Mouse (Mus musculus) neutrophil, adult 83 days (primary cell): Measurements from ENCODE around the gene Krt81. TPM values are rescaled to one million over a fixed set of nuclear protein-coding genes. Genes with fewer than 3 reads are reported as not detected.

Experiments
- total RNA-seq, 2 experiments: library from RNA; stranded (reverse); gene quantifications; one replicate each; pipeline ENCODE4 v1.2.4; 2023

Gene Krt81
- 1 to 10 TPM in 1 of 2 experiments, under 1 TPM in 1; 0.75 to 1.9 TPM for total RNA-seq

GRCm38 (mm10) chr15:101463651-101464050 lies at the start of gene Krt81:
Krt81 (minus strand) TSS chr15:101463751.

DNA sequence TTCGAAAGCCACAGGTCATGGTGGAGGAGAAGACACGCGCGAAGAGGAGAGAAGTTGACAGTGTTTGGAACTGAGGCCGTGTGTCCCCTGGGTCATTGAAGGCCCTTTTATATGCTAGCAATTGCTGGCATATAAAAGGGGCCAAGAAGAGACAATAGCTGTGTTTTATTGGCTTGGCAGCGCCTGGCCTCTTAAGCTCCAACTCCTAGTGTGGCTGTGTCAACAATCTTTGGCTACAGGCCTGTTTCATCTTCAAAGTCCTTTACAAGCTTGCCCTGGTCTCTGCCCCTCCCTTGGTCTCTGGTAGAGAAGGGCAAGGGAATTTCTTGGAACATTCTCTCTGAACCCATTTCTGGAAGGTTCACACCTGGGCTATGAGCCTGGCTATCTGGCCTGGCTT lies 27.9 kb upstream of the Krt81 start, which contains the start of gene Krt83:
TSS of gene Krt83 (minus strand) at position 82 of the 400 bp plus-strand sequence.

GRCm38 (mm10) chr15:101472952-101473528 lies 9.5 kb upstream of the Krt81 start, which contains the start of gene Krt86:
Krt86 (plus strand) TSS chr15:101473478.

GRCm38 (mm10) chr15:101447444-101447843 lies 16.1 kb downstream of the Krt81 start, which contains the start of gene Krt88:
Krt88 (plus strand) TSS chr15:101447744.

DNA sequence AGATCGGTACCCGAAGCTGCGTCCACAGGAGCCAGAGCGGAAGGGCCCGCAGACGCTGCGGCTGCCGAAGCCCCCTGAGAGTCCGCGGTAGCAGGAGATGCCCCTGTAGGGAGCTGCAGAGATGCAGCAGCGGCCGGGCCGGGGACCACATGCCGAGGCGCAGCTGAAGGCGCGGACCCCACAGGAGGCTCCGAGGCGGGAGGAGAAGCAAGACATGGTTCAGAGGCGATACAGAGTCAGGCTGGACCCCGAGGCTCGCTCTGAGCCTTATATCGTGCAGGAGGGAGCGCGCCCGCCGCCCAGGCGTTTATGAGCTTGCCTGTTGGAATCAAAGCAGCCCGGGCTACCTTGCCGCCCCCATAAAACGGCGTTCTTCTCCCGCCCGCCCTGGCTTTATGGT lies 25.0 kb downstream of the Krt81 start, which contains the start of gene Krt87:
TSS of gene Krt87 (minus strand) at position 250 of the 400 bp plus-strand sequence.

GRCm38 (mm10) chr15:101410775-101411174 lies 52.8 kb downstream of the Krt81 start, which contains the start of gene Krt7:
Krt7 (plus strand) TSS chr15:101411043.

Other genes starting within 250 kb of the Krt81 start
- gene Grasp, start 239.6 kb downstream of the Krt81 start, total RNA-seq, result 1 to 10 TPM; 1.2 to 1.7 TPM
- gene Nr4a1, start 209.5 kb downstream of the Krt81 start, total RNA-seq, result 100 to 1,000 TPM; 140 to 280 TPM
- gene Atg101, start 179.5 kb downstream of the Krt81 start, total RNA-seq, result 10 to 100 TPM; 49.4 to 56.3 TPM
- under 1 TPM; 0.24 to 0.26 TPM for gene 6030408B16Rik, start 170.5 kb downstream of the Krt81 start, total RNA-seq
- gene Krt80, start 93.6 kb downstream of the Krt81 start, total RNA-seq, result 10 to 100 TPM; 27.7 to 29.9 TPM
- 1 to 10 TPM; 3.7 to 4.5 TPM for gene Krt7, start 52.7 kb downstream of the Krt81 start, total RNA-seq
- not detected for gene Krt87, start 24.9 kb downstream of the Krt81 start, total RNA-seq
- not detected for gene Krt88, start 16.0 kb downstream of the Krt81 start, total RNA-seq
- 1 to 10 TPM; 4.3 to 5.9 TPM for gene Krt86, start 9.7 kb upstream of the Krt81 start, total RNA-seq
- 10 to 100 TPM; 15.9 to 16.6 TPM for gene Krt83, start 27.8 kb upstream of the Krt81 start, total RNA-seq
- not detected for gene Gm49425, start 53.5 kb upstream of the Krt81 start, total RNA-seq
- not detected for gene Krt84, start 69.1 kb upstream of the Krt81 start, total RNA-seq
- not detected for gene Krt82, start 86.9 kb upstream of the Krt81 start, total RNA-seq
- gene Krt90, start 99.2 kb upstream of the Krt81 start, total RNA-seq, result not detected
- under 1 TPM; 0.64 to 0.70 TPM for gene Krt75, start 110.2 kb upstream of the Krt81 start, total RNA-seq
- gene Gm5414, start 164.4 kb upstream of the Krt81 start, total RNA-seq, result not detected
- gene Gm5478, start 183.6 kb upstream of the Krt81 start, total RNA-seq, result not detected
- not detected for gene Krt6b, start 216.5 kb upstream of the Krt81 start, total RNA-seq
- gene Krt6a, start 230.6 kb upstream of the Krt81 start, total RNA-seq, result not detected
- not detected for gene Krt5, start 249.1 kb upstream of the Krt81 start, total RNA-seq